Comparison of ENCODE assay signal across 8 mouse cellular contexts in genomic region chr17:33811142-33811516, GRCm38 (mm10). TPM values are rescaled to one million over a fixed set of nuclear protein-coding genes. Genes with fewer than 3 reads are reported as not detected.
DNase-seq lines count a peak whose midpoint lies in the region; TF ChIP-seq lines count a peak whose summit lies in the region.

No protein-coding gene starts in this region.

- H3K36me3 ChIP-seq in ES-Bruce4 (ENCODE audit: control insufficient read depth, insufficient read depth, low read length, poor library complexity, severe bottlenecking) (no peaks in the 10 kb centered on the region), macrophage (ENCODE audit: inconsistent target) (no peaks in the 10 kb centered on the region)
- H3K36me3 ChIP-seq in hindbrain, embryonic 10.5 days = no peaks in the 10 kb centered on the region; the same call in 1 of the 2 replicates

- H3K27ac ChIP-seq in gastrocnemius, adult 2 months = peak overlapping the region; percentile 93
- H3K27ac ChIP-seq in ES-Bruce4 (ENCODE audit: insufficient read depth, low read length) (no peak overlapping the region), macrophage (no peak overlapping the region)
- 0 out of 2 replicates have a peak overlapping the region, but pooled peaks have one; percentile 31 for H3K27ac ChIP-seq in hindbrain, embryonic 10.5 days

- peak overlapping the region; percentile 60; the same call in 1 of the 2 replicates for H3K9ac ChIP-seq in ES-Bruce4 (ENCODE audit: low read depth, poor library complexity, severe bottlenecking)

- TF ChIP-seq POLR2A in ES-Bruce4 (IDR thresholded peaks at IDR 0.05; ENCODE audit: insufficient read depth, low read length) = no peak

- WGBS in hindbrain, embryonic 10.5 days = 29% methylated on average over 7 of the region's 7 CpGs
- 42% methylated on average over 7 of the region's 7 CpGs for WGBS in macrophage (ENCODE audit: missing documents)

- H3K79me2 ChIP-seq in macrophage (ENCODE audit: inconsistent target) = no peaks in the 10 kb centered on the region

- no peaks in the 10 kb centered on the region for H3K9me3 ChIP-seq in ES-Bruce4 (replicated peaks; ENCODE audit: control insufficient read depth, insufficient read depth, low read length, poor library complexity, severe bottlenecking)
- H3K9me3 ChIP-seq in hindbrain, embryonic 10.5 days = no peaks in the 10 kb centered on the region

- peak overlapping the region; percentile 85 for H3K4me3 ChIP-seq in gastrocnemius, adult 2 months
- H3K4me3 ChIP-seq in ES-Bruce4 (ENCODE audit: low read depth, low read length) = peak overlapping the region; percentile 93
- H3K4me3 ChIP-seq in hindbrain, embryonic 10.5 days = peak overlapping the region; percentile 64
- peak overlapping the region; percentile 50; the same call in 1 of the 2 replicates for H3K4me3 ChIP-seq in macrophage (ENCODE audit: inconsistent target)

- DNase-seq in gastrocnemius, adult 2 months = no peak
- DNase-seq in gastrocnemius, adult 18-20 months (ENCODE audit: low spot score) = no peak
- no peak for DNase-seq in hindbrain, embryonic 10.5 days (ENCODE audit: low spot score)
- DNase-seq in thymus, postnatal 0 days (ENCODE audit: low spot score) = no peak
- DNase-seq in right cerebral cortex, adult 2 months (ENCODE audit: low spot score in 2 of 2) = no peak
- no peak for DNase-seq in cerebellum, adult 8-10 months

- no peak for TF ChIP-seq CTCF in gastrocnemius, adult 2 months (IDR thresholded peaks at IDR 0.05)
- no peak for TF ChIP-seq CTCF in ES-Bruce4 (IDR thresholded peaks at IDR 0.05; ENCODE audit: low read depth, low read length)

- H3K27me3 ChIP-seq in ES-Bruce4 (ENCODE audit: control insufficient read depth, insufficient read depth, low read length, poor library complexity, severe bottlenecking) = no peaks in the 10 kb centered on the region
- peaks cover 23% of the 10 kb centered on the region for H3K27me3 ChIP-seq in hindbrain, embryonic 10.5 days (ENCODE audit: insufficient read depth, poor library complexity, severe bottlenecking)

- intact Hi-C loops in gastrocnemius, adult 2 months (cut with DNase I) = no loop called here

- no peaks in the 10 kb centered on the region for H3K4me1 ChIP-seq in ES-Bruce4 (ENCODE audit: control insufficient read depth, insufficient read depth, low read length)
- peaks cover 20% of the 10 kb centered on the region for H3K4me1 ChIP-seq in hindbrain, embryonic 10.5 days (replicated peaks)

- no peak for TF ChIP-seq EP300 in ES-Bruce4 (IDR thresholded peaks at IDR 0.05; ENCODE audit: insufficient read depth, low read depth, low read length)

RNA-seq across cellular contexts. Expression of gene Kank3, which starts 0.8 kb away (rescaled TPM):
- total RNA-seq in gastrocnemius, adult 2 months (2021) = 10 to 100 TPM; 15.7 to 24.5 TPM
- total RNA-seq in gastrocnemius, adult 18-20 months (2021) = 10 to 100 TPM; 13.4 to 16.6 TPM
- polyA plus RNA-seq in ES-Bruce4 (2011; ENCODE audit: insufficient read depth, insufficient read length, low read depth, missing spikeins) (40.0 and 44.7 TPM in 2 replicates), macrophage (2018) (5.5 to 10.9 TPM (median 9.8 TPM) in 3 replicates)
- polyA plus RNA-seq in hindbrain, embryonic 10.5 days (2016; fragmentation: Nextera tagmentation; extraction: Ambion mirVana) = 26.2 and 28.5 TPM in 2 replicates
- total RNA-seq in macrophage (2018; cell fraction: chromatin; rRNA removed) = 10 to 100 TPM in 16 of 26 experiments, 1 to 10 TPM in 10; 2.1 to 46.8 (median 13.0) TPM
- 10 to 100 TPM in 1 of 26 experiments, 1 to 10 TPM in 25; 2.3 to 10.2 (median 4.6) TPM for total RNA-seq in macrophage (2018; cell fraction: cytosol; rRNA removed)
- 10 to 100 TPM in 15 of 26 experiments, 1 to 10 TPM in 11; 3.9 to 37.0 (median 11.8) TPM for total RNA-seq in macrophage (2018; cell fraction: nucleus; rRNA removed)
- 19.1 and 22.0 TPM in 2 replicates for polyA plus RNA-seq in thymus, postnatal 0 days (2015; fragmentation: Nextera tagmentation; extraction: Ambion mirVana)

RNA-seq across cellular contexts. Expression of gene Rps28, which starts 13.2 kb away (rescaled TPM):
- total RNA-seq in gastrocnemius, adult 2 months (2021) = 100 to 1,000 TPM; 541 to 640 TPM
- total RNA-seq in gastrocnemius, adult 18-20 months (2021) = 100 to 1,000 TPM; 586 to 627 TPM
- 3,700 and 3,844 TPM in 2 replicates for polyA plus RNA-seq in ES-Bruce4 (2011; ENCODE audit: insufficient read depth, insufficient read length, low read depth, missing spikeins)
- 712 and 835 TPM in 2 replicates for polyA plus RNA-seq in hindbrain, embryonic 10.5 days (2016; fragmentation: Nextera tagmentation; extraction: Ambion mirVana)
- 100 to 1,000 TPM in 3 of 26 experiments, 10 to 100 TPM in 23; 38.9 to 293 (median 68.4) TPM for total RNA-seq in macrophage (2018; cell fraction: chromatin; rRNA removed)
- total RNA-seq in macrophage (2018; cell fraction: cytosol; rRNA removed) = 1,000 to 10,000 TPM in 25 of 26 experiments, 100 to 1,000 TPM in 1; 906 to 2,967 (median 1,656) TPM
- total RNA-seq in macrophage (2018; cell fraction: nucleus; rRNA removed) = 100 to 1,000 TPM; 206 to 479 (median 301) TPM
- polyA plus RNA-seq in macrophage (2018) = 746 to 2,425 TPM (median 1,878 TPM) in 3 replicates
- polyA plus RNA-seq in thymus, postnatal 0 days (2015; fragmentation: Nextera tagmentation; extraction: Ambion mirVana) = 1,516 and 1,544 TPM in 2 replicates

RNA-seq across cellular contexts. Expression of gene Ndufa7, which starts 13.2 kb away (rescaled TPM):
- total RNA-seq in gastrocnemius, adult 2 months (2021) = 100 to 1,000 TPM; 351 to 407 TPM
- 100 to 1,000 TPM; 375 to 377 TPM for total RNA-seq in gastrocnemius, adult 18-20 months (2021)
- 406 and 464 TPM in 2 replicates for polyA plus RNA-seq in ES-Bruce4 (2011; ENCODE audit: insufficient read depth, insufficient read length, low read depth, missing spikeins)
- 517 and 544 TPM in 2 replicates for polyA plus RNA-seq in hindbrain, embryonic 10.5 days (2016; fragmentation: Nextera tagmentation; extraction: Ambion mirVana)
- 10 to 100 TPM; 12.7 to 74.3 (median 29.7) TPM for total RNA-seq in macrophage (2018; cell fraction: chromatin; rRNA removed)
- 100 to 1,000 TPM; 139 to 235 (median 177) TPM for total RNA-seq in macrophage (2018; cell fraction: cytosol; rRNA removed)
- 10 to 100 TPM; 24.5 to 69.4 (median 36.2) TPM for total RNA-seq in macrophage (2018; cell fraction: nucleus; rRNA removed)
- 105 to 236 TPM (median 213 TPM) in 3 replicates for polyA plus RNA-seq in macrophage (2018)
- 464 TPM in 2 replicates for polyA plus RNA-seq in thymus, postnatal 0 days (2015; fragmentation: Nextera tagmentation; extraction: Ambion mirVana)

RNA-seq across cellular contexts. Expression of gene Angptl4, which starts 29.5 kb away (rescaled TPM):
- 1 to 10 TPM; 1.4 to 5.9 TPM for total RNA-seq in gastrocnemius, adult 2 months (2021)
- total RNA-seq in gastrocnemius, adult 18-20 months (2021) = 1 to 10 TPM; 4.3 to 6.6 TPM
- polyA plus RNA-seq in ES-Bruce4 (2011; ENCODE audit: insufficient read depth, insufficient read length, low read depth, missing spikeins) = 3.6 and 3.9 TPM in 2 replicates
- 23.4 and 25.9 TPM in 2 replicates for polyA plus RNA-seq in hindbrain, embryonic 10.5 days (2016; fragmentation: Nextera tagmentation; extraction: Ambion mirVana)
- 1 to 10 TPM in 8 of 26 experiments, under 1 TPM in 6, not detected in 12; 0.33 to 6.1 (median 1.4) TPM for total RNA-seq in macrophage (2018; cell fraction: chromatin; rRNA removed)
- 10 to 100 TPM in 1 of 26 experiments, 1 to 10 TPM in 11, under 1 TPM in 12, not detected in 2; 0.07 to 16.5 (median 0.97) TPM for total RNA-seq in macrophage (2018; cell fraction: cytosol; rRNA removed)
- 1 to 10 TPM in 11 of 26 experiments, under 1 TPM in 3, not detected in 12; 0.26 to 9.6 (median 1.9) TPM for total RNA-seq in macrophage (2018; cell fraction: nucleus; rRNA removed)
- 5.8 to 23.0 TPM (median 12.1 TPM) in 3 replicates for polyA plus RNA-seq in macrophage (2018)
- polyA plus RNA-seq in thymus, postnatal 0 days (2015; fragmentation: Nextera tagmentation; extraction: Ambion mirVana) = 28.7 and 36.7 TPM in 2 replicates

RNA-seq across cellular contexts. Expression of gene Cd320, which starts 31.8 kb away (rescaled TPM):
- total RNA-seq in gastrocnemius, adult 2 months (2021) = 10 to 100 TPM; 13.8 to 16.1 TPM
- total RNA-seq in gastrocnemius, adult 18-20 months (2021) = 10 to 100 TPM; 14.8 to 15.2 TPM
- polyA plus RNA-seq in ES-Bruce4 (2011; ENCODE audit: insufficient read depth, insufficient read length, low read depth, missing spikeins) (30.6 and 35.7 TPM in 2 replicates), macrophage (2018) (2.0 to 5.0 TPM (median 4.1 TPM) in 3 replicates)
- polyA plus RNA-seq in hindbrain, embryonic 10.5 days (2016; fragmentation: Nextera tagmentation; extraction: Ambion mirVana) = 87.7 and 91.8 TPM in 2 replicates
- total RNA-seq in macrophage (2018; cell fraction: chromatin; rRNA removed) = 1 to 10 TPM in 11 of 26 experiments, under 1 TPM in 8, not detected in 7; 0.41 to 3.8 (median 1.4) TPM
- 1 to 10 TPM; 1.7 to 5.6 (median 3.7) TPM for total RNA-seq in macrophage (2018; cell fraction: cytosol; rRNA removed)
- total RNA-seq in macrophage (2018; cell fraction: nucleus; rRNA removed) = 1 to 10 TPM in 19 of 26 experiments, under 1 TPM in 5, not detected in 2; 0.62 to 6.4 (median 2.1) TPM
- polyA plus RNA-seq in thymus, postnatal 0 days (2015; fragmentation: Nextera tagmentation; extraction: Ambion mirVana) = 35.1 and 35.2 TPM in 2 replicates

Comparison
In these comparisons a context has a peak if more than half of its experiments do, and no peak if none do; other contexts are left out.
1. H3K27ac ChIP-seq: peak in gastrocnemius, adult 2 months (single experiment) and hindbrain, embryonic 10.5 days (single experiment); none in ES-Bruce4 (single experiment) and macrophage (single experiment).
2. Peak in every context shown above with its lines, with median percentiles within 50 percentile points of each other: H3K4me3 ChIP-seq.